Mouse (Mus musculus): Measurements from ENCODE around the gene Fam186a.
"Not testable (repeated sequence)": the region's sequence is repeated elsewhere in the genome, so short reads cannot be mapped to it uniquely, and the experiment has no call there.

Gene Fam186a

GRCm38 (mm10) chr15:99966961-99967360 is at the start of gene Fam186a:
Gene Fam186a, minus strand, starts transcription at chr15:99967061.
- no peak for DNase-seq (ENCODE audit: low read depth, low spot score)

- no peak for DNase-seq (ENCODE audit: low read depth, low spot score)
Measured at GRCm38 (mm10) chr15:100006180-100006579, 39.3 kb upstream of the Fam186a start.

- DNase-seq (ENCODE audit: low read depth, low spot score) = no peak
Measured at GRCm38 (mm10) chr15:100004677-100005273, 37.9 kb upstream of the Fam186a start.

GRCm38 (mm10) chr15:99999390-99999789 is 32.5 kb upstream of the Fam186a start:
- no peak for DNase-seq (ENCODE audit: low read depth, low spot score)

- DNase-seq (ENCODE audit: low read depth, low spot score) = no peak
Measured at GRCm38 (mm10) chr15:99997114-99997804, 30.4 kb upstream of the Fam186a start.

GRCm38 (mm10) chr15:99993100-99993499 is 26.2 kb upstream of the Fam186a start:
- no peak for DNase-seq (ENCODE audit: low read depth, low spot score)

- DNase-seq (ENCODE audit: low read depth, low spot score) = no peak
Measured at GRCm38 (mm10) chr15:99979715-99980114, 12.9 kb upstream of the Fam186a start.

GRCm38 (mm10) chr15:99979266-99979665 is 12.4 kb upstream of the Fam186a start:
- no peak for DNase-seq (ENCODE audit: low read depth, low spot score)

- DNase-seq (ENCODE audit: low read depth, low spot score) = not testable (repeated sequence)
Measured at GRCm38 (mm10) chr15:99976121-99976520, 9.3 kb upstream of the Fam186a start.

GRCm38 (mm10) chr15:99974476-99975220 is 7.8 kb upstream of the Fam186a start:
- DNase-seq (ENCODE audit: low read depth, low spot score) = no peak

- DNase-seq (ENCODE audit: low read depth, low spot score) = peak; percentile 67
Measured at GRCm38 (mm10) chr15:99972989-99973911, 6.4 kb upstream of the Fam186a start.

- peak; percentile 92 for DNase-seq (ENCODE audit: low read depth, low spot score)
Measured at GRCm38 (mm10) chr15:99972361-99972988, 5.6 kb upstream of the Fam186a start.

GRCm38 (mm10) chr15:99970606-99971005 is 3.7 kb upstream of the Fam186a start:
- DNase-seq (ENCODE audit: low read depth, low spot score) = no peak

GRCm38 (mm10) chr15:99969765-99970164 is 2.9 kb upstream of the Fam186a start, which contains the start of gene Larp4:
Gene Larp4, plus strand, starts transcription at chr15:99970065.
- DNase-seq (ENCODE audit: low read depth, low spot score) = not testable (repeated sequence)

GRCm38 (mm10) chr15:99965103-99965775 is 1.6 kb downstream of the Fam186a start:
- no peak for DNase-seq (ENCODE audit: low read depth, low spot score)

GRCm38 (mm10) chr15:99955324-99955723 is 11.5 kb downstream of the Fam186a start:
- DNase-seq (ENCODE audit: low read depth, low spot score) = no peak

- no peak for DNase-seq (ENCODE audit: low read depth, low spot score)
Measured at GRCm38 (mm10) chr15:99940970-99941630, 25.8 kb downstream of the Fam186a start.

GRCm38 (mm10) chr15:99940426-99940825 is 26.4 kb downstream of the Fam186a start:
- no peak for DNase-seq (ENCODE audit: low read depth, low spot score)

- no peak for DNase-seq (ENCODE audit: low read depth, low spot score)
Measured at GRCm38 (mm10) chr15:99937841-99938240, 29.0 kb downstream of the Fam186a start.

- DNase-seq (ENCODE audit: low read depth, low spot score) = no peak
Measured at GRCm38 (mm10) chr15:99936659-99937058, 30.2 kb downstream of the Fam186a start.

Data from retina, postnatal 7 days (tissue).